Mouse (Mus musculus) CH12.LX (cell line): ENCODE measurements at regions not wholly inside any gene's neighbourhood (a gene's known extent, or its start where the extent isn't known, plus 50 kb on each side); places are given as distances from the start of the nearest gene placed in this dataset.

Experiments used
- CHD2 ChIP-seq: IDR thresholded peaks from 2 replicates; pipeline ENCODE4 v1.6.1; 2011; ENCODE audit warnings: low read length, improper control_type of control experiment
- CTCF ChIP-seq, 2 experiments: IDR thresholded peaks in 1 of 2; conservative IDR thresholded peaks in 1 of 2; 2 replicates each; pipeline ENCODE4 v1.5.1; 2011 to 2012; ENCODE audit warnings: low read depth in 2 of 2, low read length in 2 of 2, improper control_type of control experiment in 1 of 2, inconsistent platforms in 1 of 2, mild to moderate bottlenecking in 1 of 2, moderate library complexity in 1 of 2
- ELF1 ChIP-seq: IDR thresholded peaks from 2 replicates; pipeline ENCODE4 v1.6.1; 2014; ENCODE audit warnings: low read depth, mild to moderate bottlenecking, inconsistent platforms, low read length, improper control_type of control experiment
- EP300 ChIP-seq: IDR thresholded peaks from 2 replicates; pipeline ENCODE4 v1.6.1; 2011; ENCODE audit warnings: low read length, improper control_type of control experiment
- MAX ChIP-seq: IDR thresholded peaks from 2 replicates; pipeline ENCODE4 v1.6.1; 2011; ENCODE audit warnings: low read length, improper control_type of control experiment
- MXI1 ChIP-seq: IDR thresholded peaks from 2 replicates; pipeline ENCODE4 v1.6.1; 2011; ENCODE audit warnings: mild to moderate bottlenecking, low read depth, low read length, improper control_type of control experiment
- POLR2A ChIP-seq: IDR thresholded peaks from 2 replicates; pipeline ENCODE4 v1.6.1; 2011; ENCODE audit warnings: low read depth, mild to moderate bottlenecking, improper control_type of control experiment, low read length
- POLR2AphosphoS2 ChIP-seq: IDR thresholded peaks from 2 replicates; pipeline ENCODE4 v1.6.1; 2011; ENCODE audit warnings: low read depth, low read length, improper control_type of control experiment
- SMC3 ChIP-seq: IDR thresholded peaks from 2 replicates; pipeline ENCODE4 v1.6.1; 2011; ENCODE audit warnings: low read depth, low read length, improper control_type of control experiment
- TBP ChIP-seq: conservative IDR thresholded peaks from 2 replicates; pipeline ENCODE4 v1.6.1; 2011; ENCODE audit warnings: low read depth, low read length, improper control_type of control experiment
- UBTF ChIP-seq: IDR thresholded peaks from 2 replicates; pipeline ENCODE4 v1.6.1; 2012; ENCODE audit warnings: low read depth, mild to moderate bottlenecking, inconsistent platforms, low read length, improper control_type of control experiment, moderate library complexity
- USF2 ChIP-seq: conservative IDR thresholded peaks from 2 replicates; pipeline ENCODE4 v1.6.1; 2011; ENCODE audit warnings: low read depth, low read length, improper control_type of control experiment

GRCm38 (mm10) chr17:72731691-72732090 lies 104.6 kb upstream of the Ypel5 start:
- TF ChIP-seq CTCF (conservative IDR thresholded peaks at IDR 0.05 in 1 of 2, IDR thresholded peaks at IDR 0.05 in 1 of 2; ENCODE audit: low read depth in 2 of 2, low read length in 2 of 2), result no peak
- no peak for TF ChIP-seq MAX
- no peak for TF ChIP-seq POLR2A
- TF ChIP-seq MXI1, result no peak
- TF ChIP-seq TBP, result no peak
- TF ChIP-seq EP300, result no peak
- no peak for TF ChIP-seq USF2
- TF ChIP-seq SMC3, result no peak
- no peak for TF ChIP-seq UBTF
- no peak for TF ChIP-seq ELF1
- TF ChIP-seq CHD2, result no peak
- no peak for TF ChIP-seq POLR2AphosphoS2
